Mouse (Mus musculus) gastrocnemius, postnatal 36 days (tissue): ENCODE measurements at regions not wholly inside any gene's neighbourhood (a gene's known extent, or its start where the extent isn't known, plus 50 kb on each side); places are given as distances from the start of the nearest gene placed in this dataset.

ENCODE experiments used
- DNase-seq, 2 experiments: peaks; one replicate each; pipeline ENCODE4 v3.0.0; 2022
- intact Hi-C: fragments of 180-260 bp; cut with DNase I; formaldehyde crosslinking; loops from one replicate; pipeline ENCODE4 v1.15.1; 2025

DNA sequence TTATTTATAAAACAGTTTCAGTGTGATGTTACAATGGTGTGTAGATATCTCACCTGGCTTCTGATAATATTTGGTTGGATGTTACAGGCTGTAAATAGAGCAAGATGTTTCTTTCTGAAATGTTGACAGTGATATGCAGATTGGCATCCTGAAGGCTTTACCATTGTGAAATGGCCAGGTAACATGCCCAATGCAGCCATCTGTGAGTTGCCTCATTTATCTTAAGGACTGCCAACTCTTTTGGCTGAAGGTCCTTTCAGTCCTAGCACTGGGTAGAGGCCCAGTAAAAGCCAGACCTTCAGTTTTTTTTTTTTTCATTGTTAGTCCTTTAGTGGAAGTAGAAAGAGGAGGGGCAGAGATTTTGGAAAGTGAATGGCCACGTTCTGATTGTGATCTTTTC lies 348.1 kb downstream of the Hace1 start:
- DNase-seq: no peak
- intact Hi-C loops: no loop called here

DNA sequence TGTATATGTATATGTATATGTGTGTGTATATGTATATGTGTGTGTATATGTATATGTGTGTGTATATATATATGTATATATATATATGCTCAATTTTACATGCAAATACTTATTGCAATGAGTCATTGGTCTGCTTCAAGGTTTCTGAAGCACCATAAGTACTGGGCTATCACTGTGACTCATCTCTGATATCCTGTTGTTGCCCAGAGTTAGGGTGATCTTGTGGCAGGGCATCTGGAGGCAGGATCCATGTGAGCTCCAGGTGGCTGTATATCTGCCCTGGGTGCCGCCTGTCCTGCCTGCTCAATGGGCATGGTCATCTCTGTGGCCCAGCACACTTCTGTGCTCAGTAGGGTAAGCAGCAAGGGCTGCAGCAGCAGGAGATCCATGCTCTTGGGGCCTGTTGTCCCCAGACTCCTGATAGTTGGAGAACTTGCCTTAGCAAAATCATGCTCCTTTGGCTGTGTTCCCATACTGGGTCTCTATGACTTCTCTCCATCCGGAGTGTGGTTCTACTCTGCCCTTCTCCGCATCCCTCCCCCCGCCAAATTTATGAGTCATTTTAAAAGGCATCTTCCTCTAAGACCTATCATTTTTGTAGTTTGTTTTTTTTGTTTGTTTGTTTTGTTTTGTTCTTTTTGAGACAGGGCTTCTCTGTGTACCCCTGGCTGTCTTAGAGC lies 356.1 kb downstream of the Hace1 start:
- no peak for DNase-seq
- intact Hi-C loops: no loop called here

DNA sequence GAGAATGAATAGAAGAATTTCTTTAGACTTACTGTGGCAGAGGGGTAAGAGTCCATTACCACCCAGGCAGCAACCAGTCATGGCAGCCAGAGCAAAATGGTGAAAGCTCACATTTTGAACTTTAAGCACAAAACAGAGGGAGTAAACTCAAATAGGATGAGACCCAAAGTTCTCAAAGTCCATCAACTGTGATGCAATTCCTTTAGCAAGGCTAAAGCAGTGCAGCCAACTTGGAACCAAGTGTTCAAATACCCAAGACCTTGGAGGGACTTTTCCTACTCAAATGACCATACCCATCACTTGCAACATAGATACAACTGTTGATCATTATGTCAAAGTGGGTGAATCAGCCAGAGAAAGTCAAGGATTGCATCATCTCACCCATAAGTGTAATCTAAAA lies 380.1 kb downstream of the Hace1 start:
- no peak for DNase-seq
- intact Hi-C loops: no loop called here

DNA sequence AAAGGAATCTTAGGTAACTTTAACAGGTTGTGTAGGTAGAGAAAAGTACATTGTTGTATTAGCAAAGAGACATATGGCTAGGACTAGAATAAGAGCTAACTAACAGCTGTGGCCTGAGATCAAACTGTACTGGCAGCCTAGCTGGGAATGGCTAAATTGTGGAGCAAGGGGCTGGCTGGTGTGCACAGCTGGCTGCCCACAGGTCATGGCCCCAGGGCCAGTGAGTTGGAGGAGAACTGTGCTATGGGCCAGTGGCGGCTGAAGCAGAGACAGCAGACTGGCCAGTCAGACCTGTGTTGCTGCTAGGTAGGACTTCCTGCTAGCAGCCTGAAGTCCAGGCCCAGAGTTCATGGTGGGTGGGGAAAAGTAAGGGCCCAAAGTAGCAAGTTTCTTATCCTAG lies 394.6 kb downstream of the Hace1 start:
- DNase-seq: no peak
- intact Hi-C loops: no loop called here

DNA sequence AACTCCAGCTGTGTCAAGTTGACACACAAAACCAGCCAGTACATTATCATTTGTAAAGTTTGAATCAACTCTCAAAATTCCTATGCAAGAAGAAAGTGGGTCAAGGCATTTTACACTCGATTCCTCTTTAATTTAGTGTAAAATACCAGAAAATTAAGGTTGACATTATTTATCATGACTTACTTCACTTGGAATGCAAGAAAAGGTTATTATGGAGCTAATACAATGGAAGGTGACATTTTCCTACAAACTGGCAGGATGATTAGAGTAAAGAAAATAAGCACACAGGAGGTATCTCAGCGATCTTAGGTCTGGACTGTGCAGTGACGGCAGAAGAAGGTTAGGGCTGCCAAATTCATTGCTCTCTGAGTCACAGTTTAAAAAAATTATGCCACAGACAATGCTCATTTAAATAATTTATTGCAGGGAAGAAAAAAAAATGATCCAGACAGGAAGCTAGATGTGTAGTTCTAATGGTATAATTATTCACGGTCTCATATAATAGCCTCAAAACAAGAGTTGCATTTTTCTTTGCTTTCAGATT lies 405.2 kb downstream of the Hace1 start:
- DNase-seq: no peak
- intact Hi-C loops: no loop called here

DNA sequence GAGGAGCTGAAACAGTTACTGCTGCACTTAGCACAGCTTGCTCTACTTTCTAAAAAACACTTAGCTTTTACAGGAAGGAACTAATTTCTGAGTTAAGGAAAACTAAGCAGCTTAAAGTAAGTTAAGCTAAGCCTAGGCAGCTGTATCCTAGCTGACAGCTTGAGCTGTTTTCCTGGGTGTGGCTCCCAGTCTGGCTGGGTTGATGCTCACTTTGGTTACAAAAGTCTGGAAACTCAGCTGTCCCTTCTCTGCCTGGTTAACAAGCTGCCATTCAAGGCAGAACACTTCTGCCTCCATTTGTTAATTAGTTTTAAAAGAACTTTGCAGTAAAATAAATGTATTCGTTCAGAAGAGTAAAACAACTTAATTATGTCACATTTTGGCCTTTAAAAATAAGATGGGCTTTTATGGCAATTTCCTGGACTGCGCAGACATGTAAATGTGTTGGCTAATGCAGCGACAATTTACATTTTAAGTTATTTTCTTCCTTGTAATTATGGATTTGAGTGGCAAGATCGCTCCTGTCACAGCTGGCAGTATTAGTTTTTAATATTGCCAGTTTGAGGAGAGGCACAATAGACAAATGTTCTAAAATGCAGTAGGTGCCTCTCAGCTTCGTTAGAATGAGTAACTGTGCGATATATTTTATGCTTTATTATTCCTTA lies 406.2 kb downstream of the Hace1 start:
- intact Hi-C loops: no loop called here
- DNase-seq: no peak

DNA sequence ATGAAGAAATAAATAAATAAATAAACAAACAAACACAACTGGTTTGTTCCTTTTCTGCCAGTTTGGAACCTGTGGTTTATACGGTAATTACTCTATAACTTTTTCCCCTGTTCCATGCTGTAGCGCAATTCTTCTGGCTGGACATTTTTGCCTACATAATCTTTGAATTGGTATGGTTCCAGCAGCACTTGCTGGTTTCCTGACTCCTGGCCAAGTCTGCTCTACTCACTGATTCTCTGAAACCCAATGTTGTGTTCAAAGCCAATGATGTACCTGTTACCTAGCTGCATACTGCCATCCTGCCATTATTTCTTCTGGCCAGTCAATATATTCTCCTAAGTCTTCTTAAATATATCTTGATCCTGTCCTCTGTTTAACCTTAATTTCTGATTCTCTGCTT lies 408.7 kb downstream of the Hace1 start:
- intact Hi-C loops: no loop called here

DNA sequence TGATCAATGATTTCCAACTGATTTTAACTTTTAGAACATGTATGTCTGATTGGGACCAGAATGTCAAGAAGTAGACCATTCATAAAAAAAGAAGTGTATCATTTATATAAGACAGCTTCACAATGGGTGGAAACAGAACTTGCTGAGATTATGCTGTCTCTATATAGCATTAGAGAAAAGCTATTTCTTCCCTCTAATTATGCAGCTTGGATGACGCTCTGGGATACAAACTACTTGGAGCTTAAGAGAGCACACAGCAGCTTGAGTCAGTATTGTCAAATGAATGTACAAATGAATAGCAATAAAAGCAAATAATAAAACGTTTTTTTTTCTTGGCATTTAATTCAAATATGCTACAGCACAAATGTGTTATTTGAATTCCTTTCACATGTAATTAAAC lies 428.7 kb downstream of the Hace1 start:
- intact Hi-C loops: no loop called here
- no peak for DNase-seq

More for the DNA sequence above, 408.7 kb downstream of the Hace1 start:
- no peak for DNase-seq

DNA sequence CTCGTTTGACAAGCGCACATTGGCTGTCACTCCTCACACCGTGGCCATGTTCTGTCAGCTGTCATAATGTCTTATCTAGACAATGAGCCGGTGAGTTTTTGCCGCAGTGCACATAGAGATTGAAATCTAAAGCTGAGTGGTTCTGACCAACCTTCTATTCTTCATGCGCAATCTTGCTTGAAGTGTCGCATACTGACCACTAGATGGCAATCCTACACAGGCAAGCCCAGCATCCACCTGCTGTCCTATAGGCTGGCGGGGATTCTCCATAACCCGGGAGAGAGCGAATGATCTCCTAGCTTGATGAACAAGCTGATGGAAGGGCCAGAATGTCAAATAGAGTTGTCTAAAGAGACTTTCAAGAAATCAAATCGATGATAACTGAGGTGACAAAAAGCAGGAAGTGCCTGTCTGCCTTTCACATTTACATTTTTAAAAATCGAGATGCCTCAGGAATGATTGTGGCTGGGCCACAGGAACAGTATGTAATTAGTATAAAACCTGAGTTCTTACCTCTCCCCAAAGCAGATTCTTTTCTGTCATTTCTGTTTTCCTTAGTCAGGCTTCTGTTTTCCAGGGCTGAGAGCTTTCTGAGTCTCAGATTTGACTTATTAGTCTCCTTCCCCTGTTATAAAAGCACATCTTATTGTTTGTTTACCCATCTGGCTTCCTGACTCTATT lies 434.4 kb downstream of the Hace1 start:
- no peak for DNase-seq
- intact Hi-C loops: no loop called here

DNA sequence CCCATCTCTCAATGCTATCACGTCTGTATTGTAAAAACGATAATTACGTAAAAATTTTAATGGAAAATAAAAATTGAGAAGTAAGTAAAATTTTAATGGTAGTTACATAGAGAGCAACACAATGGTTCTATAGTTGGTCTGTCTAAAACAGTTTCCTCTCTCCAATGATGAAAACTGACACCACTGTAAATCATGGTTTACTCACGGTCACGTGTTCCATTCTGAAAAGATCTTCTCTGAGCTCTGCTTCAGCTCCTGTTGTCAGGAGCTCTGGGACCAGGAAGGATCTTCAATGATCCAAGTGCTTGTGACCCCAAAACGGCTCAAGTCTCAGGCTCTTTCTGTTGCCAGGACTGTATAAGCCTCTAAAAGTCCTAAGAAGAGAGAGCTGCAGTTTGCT lies 435.0 kb downstream of the Hace1 start:
- DNase-seq: no peak
- intact Hi-C loops: no loop called here

DNA sequence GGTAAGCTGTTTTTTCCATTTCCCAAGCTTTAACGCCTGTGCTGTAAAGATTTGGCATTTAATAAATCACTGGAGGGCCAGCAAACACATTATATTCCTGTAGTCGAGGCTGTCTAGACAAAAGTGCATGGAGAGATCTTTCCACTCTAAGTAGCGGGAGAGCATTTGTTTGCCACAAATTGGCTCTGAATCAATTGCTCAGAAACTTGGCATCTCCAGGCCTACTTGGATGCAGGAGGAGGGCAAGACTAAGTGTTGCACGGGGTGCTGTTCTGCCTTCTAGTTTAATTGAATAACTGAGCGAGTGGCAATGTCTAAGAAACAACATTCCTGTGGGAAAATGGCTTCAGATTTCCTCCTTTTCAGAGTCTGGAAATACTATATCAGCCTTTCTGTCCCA lies 438.7 kb downstream of the Hace1 start:
- no peak for DNase-seq
- intact Hi-C loops: no loop called here

DNA sequence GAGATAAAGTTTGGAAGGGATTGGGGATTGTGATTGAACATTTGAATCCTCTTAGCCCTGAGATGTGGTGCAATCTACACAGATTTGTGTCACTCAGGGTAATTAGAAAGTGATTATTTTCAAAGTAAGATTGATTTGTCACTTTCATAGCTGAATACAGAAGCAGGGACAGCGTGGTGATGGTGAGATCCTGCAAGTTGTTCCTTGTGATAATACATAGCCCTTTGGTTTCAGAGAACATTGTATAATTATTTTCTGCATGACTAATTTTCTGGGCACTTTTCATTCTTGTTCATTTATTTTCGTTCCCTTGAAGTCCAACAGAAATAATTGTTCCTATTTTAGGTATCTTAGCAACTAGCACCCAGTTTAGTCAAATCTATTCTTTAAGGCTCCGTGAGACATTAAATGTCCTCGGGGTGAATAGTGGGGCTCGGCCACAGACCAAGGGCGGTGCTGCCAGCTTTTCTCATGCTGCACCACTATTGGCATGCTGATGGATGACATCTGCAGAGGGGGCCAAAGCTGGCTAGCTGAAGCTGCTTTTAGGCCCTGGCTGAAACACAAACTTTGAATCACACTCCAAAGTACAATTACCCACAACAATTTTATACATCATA lies 468.0 kb downstream of the Hace1 start:
- DNase-seq: no peak
- intact Hi-C loops: no loop called here

DNA sequence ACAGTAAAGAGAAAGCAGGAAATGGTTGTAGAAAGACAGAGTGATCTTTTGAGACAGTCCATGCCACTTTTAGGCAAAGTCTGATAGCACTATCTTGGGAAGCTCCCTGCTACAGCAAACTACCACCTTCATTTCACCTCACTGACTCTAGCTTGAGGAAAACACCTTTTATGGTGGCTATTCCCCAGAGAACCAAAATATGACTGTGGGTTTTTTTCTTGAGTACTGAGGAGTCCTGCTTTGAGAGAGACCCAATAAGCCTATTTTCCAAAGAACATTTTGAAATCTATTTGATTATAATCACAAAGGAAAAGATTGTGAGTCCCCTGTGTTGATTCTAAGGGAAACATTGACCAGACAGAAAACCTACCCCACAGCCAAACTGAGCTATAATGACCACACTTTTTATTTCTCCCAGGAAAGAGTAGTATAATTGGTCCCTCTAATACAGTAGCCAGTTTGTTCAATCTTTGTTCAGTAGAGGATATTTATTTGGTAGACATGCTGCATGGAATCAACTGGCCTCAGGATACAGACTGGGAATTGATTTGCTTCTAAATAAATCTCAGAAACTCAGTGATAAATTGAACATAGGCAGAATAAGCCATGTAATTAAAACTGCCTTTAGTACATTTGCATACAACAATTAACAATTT lies 468.6 kb downstream of the Hace1 start:
- intact Hi-C loops: no loop called here
- DNase-seq: no peak

DNA sequence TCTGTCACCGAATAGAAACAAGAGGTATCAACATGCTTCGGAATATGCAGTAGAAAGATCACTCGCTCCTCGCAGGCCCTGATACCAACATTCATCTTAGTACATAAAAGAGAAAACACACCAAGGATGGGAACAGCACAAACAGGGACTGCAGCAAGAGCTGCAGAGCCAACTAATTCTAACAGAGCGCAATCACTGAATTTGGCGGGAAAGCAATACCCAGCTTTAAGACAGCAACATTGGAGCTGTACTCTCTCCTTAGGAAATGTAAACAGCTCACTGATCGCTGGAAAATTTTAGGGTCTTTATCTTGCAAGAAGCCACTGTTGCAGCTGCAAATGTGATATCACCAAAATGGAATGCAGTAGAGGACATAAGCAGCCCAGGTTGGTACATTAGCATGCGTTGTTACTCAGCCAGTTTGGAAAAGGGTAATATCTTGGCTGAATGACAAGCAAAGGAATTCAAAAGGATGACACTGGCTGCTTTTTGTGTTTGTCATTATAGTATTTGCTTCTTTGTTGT lies 469.3 kb downstream of the Hace1 start:
- intact Hi-C loops: no loop called here
- DNase-seq: no peak

DNA sequence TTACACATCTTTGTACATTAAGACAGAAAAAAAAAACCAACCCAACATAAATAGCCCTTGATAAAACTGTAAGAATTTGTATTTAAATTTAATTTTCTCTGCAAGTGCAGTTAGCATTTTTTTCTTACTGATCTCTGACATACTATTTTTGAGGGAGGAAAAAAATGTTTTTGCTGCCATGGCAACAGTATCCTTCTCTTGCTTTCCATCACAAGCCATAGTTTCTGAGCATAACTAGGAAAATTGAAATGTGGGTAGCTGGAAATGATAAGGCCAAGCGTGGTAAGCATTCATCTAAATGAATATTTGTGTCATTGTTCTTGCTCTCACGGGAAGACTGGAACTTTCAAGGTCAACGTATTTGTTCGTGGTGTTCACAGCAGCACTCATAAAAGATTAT lies 470.0 kb downstream of the Hace1 start:
- intact Hi-C loops: no loop called here
- no peak for DNase-seq

DNA sequence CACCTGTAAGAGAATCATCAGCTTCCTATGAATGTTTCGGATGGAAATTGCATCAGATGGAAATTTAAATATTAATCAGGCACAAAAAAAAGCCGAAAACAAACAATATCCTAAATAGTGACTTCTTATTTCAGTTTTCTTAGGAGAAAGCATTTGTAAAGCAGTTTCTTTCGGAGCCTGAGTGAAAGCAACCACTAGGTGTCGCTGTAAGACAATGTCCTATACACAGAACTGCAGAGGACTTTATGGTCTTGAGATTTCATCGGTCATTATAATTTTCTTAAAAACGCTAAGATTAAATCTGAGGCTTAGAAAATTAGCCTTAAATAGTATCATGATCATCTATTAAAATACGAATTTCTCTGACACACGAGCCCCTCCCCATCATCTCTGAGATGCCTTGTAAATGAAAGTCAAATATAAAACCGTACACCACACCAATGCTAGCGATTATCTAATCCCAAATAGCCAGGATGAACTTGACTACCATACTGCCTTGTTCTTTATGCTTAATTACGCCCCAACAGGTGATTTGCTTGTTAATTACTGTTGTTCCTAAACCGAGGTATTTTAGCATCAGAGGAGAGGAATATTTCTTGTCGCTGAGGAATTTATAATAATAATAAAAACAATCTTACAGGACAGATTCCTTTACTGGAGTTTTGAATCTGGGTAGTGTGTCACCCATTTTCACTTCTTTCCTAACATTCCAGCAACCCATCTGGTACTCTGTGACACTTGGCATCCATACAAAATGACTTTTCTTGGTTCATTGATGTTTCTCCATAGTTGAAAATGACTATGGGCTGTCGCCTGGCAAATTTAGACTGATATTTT lies 480.0 kb downstream of the Hace1 start:
- no peak for DNase-seq
- intact Hi-C loops: no loop called here

DNA sequence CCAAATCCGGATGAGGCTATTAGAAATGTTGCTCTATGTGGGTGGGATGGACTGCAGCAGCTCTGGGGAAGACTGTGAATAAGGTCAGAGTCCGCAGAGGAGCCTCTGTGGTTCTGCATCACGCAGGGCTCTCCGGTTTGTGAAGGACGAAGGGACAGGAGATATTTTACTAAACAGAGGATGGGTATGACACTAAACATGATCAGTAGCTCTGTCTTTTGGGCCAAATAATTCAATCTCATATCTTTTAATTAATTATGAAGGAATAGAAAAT lies 480.5 kb downstream of the Hace1 start:
- no peak for DNase-seq
- intact Hi-C loops: no loop called here

DNA sequence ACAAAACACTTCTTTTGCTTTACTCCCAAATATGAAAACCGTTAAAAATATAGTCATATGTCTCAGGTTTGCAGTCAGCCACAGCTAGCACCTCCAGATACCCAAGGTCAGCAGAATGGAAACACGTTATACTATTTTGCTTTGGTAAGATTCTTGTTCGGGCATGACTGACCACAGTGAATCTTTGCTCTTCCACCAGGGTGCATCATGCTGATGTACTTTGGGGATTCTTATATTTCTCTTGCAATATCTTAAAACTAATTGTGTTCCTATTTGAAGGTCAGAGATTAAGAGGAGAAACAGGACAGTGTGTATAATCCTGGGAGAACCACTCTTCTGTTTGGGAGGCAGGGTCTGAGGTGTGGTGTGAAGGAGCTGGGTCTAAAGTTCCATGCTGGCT lies 481.7 kb downstream of the Hace1 start:
- DNase-seq: no peak
- intact Hi-C loops: no loop called here

DNA sequence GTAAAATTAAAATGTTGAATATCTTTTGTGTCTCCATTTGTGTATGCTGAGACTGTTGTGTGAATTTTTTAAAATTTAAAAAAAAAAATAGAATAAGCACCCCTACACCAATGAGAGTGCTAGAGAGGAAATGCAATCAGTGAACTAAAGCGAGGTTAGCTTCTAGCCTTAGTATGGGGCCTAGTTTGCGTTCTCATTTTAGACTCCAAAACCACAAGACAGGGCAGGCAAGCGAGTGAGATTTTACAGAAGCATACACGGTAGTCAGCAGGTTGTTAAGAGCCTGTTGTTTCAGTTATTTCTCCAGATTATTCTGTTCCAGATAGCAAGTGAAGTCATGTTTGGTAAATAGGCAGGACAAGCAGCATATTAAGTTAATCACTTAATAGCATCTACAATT lies 486.2 kb downstream of the Hace1 start:
- intact Hi-C loops: no loop called here
- DNase-seq: no peak

DNA sequence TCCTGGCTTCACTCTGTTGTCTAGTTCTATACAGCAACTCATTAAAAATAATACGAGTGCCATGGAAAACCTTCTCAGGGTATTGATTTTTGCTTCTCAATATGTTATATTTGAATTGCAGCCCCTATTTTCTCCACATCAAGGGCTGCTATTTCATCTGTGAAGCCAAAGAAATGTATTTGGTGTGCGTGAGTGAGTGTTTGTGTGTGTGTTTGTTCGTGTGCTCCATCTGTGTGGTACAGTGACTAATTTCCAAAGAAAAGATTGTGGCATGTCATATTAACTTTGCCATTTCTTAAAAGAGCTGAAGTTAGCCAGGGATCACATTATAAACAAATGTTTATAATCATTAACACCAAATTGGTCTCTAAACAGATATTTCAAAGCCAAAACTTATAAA lies 493.1 kb downstream of the Hace1 start:
- intact Hi-C loops: no loop called here
- no peak for DNase-seq
